Mouse (Mus musculus) frontal cortex, postnatal 10 days (tissue): ENCODE measurements around the gene Mrpl40.
"Not testable (repeated sequence)": the region's sequence is repeated elsewhere in the genome, so short reads cannot be mapped to it uniquely, and the experiment has no call there.

Source experiments
- DNase-seq, 2 experiments: peaks; one replicate each; pipeline ENCODE4 v3.0.0; 2022; ENCODE audit warnings: low spot score in 2 of 2, mixed read lengths in 1 of 2

Gene Mrpl40

GRCm38 (mm10) chr16:18876442-18877308, at the start of gene Mrpl40, which contains the start of gene Hira:
Gene Mrpl40, minus strand, starts transcription at chr16:18876862.
Gene Hira, plus strand, starts transcription at chr16:18877037.
- DNase-seq, result peak; percentile 90 to 93

GRCm38 (mm10) chr16:18921771-18922170, 45.1 kb upstream of the Mrpl40 start:
- no peak for DNase-seq

- DNase-seq, result no peak
These were observed 39.4 kb upstream of the Mrpl40 start for GRCm38 (mm10) chr16:18916064-18916463.

GRCm38 (mm10) chr16:18905648-18906047, 29.0 kb upstream of the Mrpl40 start:
- no peak for DNase-seq

- DNase-seq, result no peak
These were observed 19.8 kb upstream of the Mrpl40 start for GRCm38 (mm10) chr16:18896429-18896828.

GRCm38 (mm10) chr16:18895249-18895648, 18.6 kb upstream of the Mrpl40 start:
- DNase-seq, result no peak

GRCm38 (mm10) chr16:18893840-18894372, 17.2 kb upstream of the Mrpl40 start:
- no peak for DNase-seq

GRCm38 (mm10) chr16:18884044-18884443, 7.4 kb upstream of the Mrpl40 start:
- DNase-seq, result no peak

- DNase-seq, result peak in 1 of 2 experiments; percentile 24
These were observed 1.5 kb upstream of the Mrpl40 start for GRCm38 (mm10) chr16:18878091-18878720.

GRCm38 (mm10) chr16:18877386-18878090, 876 bp upstream of the Mrpl40 start:
- peak; percentile 57 to 66 for DNase-seq

GRCm38 (mm10) chr16:18876091-18876441, 596 bp downstream of the Mrpl40 start:
- no peak for DNase-seq

- not testable (repeated sequence) for DNase-seq
These were observed 6.2 kb downstream of the Mrpl40 start for GRCm38 (mm10) chr16:18870495-18870894.

- no peak for DNase-seq
These were observed 16.5 kb downstream of the Mrpl40 start for GRCm38 (mm10) chr16:18860186-18860585.

GRCm38 (mm10) chr16:18858551-18858950, 18.1 kb downstream of the Mrpl40 start:
- DNase-seq, result no peak

GRCm38 (mm10) chr16:18849521-18850190, 27.0 kb downstream of the Mrpl40 start:
- not testable (repeated sequence) for DNase-seq

GRCm38 (mm10) chr16:18846301-18846820, 30.3 kb downstream of the Mrpl40 start:
- DNase-seq, result no peak

- DNase-seq, result no peak
These were observed 38.3 kb downstream of the Mrpl40 start for GRCm38 (mm10) chr16:18838346-18838745.

GRCm38 (mm10) chr16:18836468-18837208, 40.0 kb downstream of the Mrpl40 start, which contains the start of the genes 2510002D24Rik and Gm28539:
Gene 2510002D24Rik, plus strand, starts transcription at chr16:18836578.
Gene Gm28539, plus strand, starts transcription at chr16:18836584.
- peak; percentile 86 to 88 for DNase-seq

- DNase-seq, result no peak
These were observed 40.6 kb downstream of the Mrpl40 start for GRCm38 (mm10) chr16:18836073-18836467.

- DNase-seq, result no peak
These were observed 43.2 kb downstream of the Mrpl40 start for GRCm38 (mm10) chr16:18833486-18833885.
